Mouse (Mus musculus) midbrain, embryonic 10.5 days (tissue): ENCODE data around the gene Exoc4. TPM values are rescaled to one million over a fixed set of nuclear protein-coding genes. Genes with fewer than 3 reads are reported as not detected.

Experiments
- DNase-seq: peaks from one replicate; pipeline ENCODE4 v3.0.0-alpha.2; 2017; ENCODE audit warnings: low spot score
- H3K27ac ChIP-seq: fragments of 300-500 bp; sonication (generic); replicated peaks from 2 replicates; pipeline ENCODE4 v1.5.1; 2016; ENCODE audit warnings: mild to moderate bottlenecking
- H3K27me3 ChIP-seq: fragments of 300-500 bp; sonication (generic); 2 replicates; pipeline ENCODE4 v1.6.1; 2016; ENCODE audit warnings: low read depth, mild to moderate bottlenecking; ENCODE audit not compliant: poor library complexity, severe bottlenecking
- H3K36me3 ChIP-seq: fragments of 300-500 bp; sonication (generic); 2 replicates; pipeline ENCODE4 v1.6.1; 2016; ENCODE audit warnings: mild to moderate bottlenecking, moderate library complexity
- H3K4me1 ChIP-seq: fragments of 300-500 bp; sonication (generic); 2 replicates; pipeline ENCODE4 v1.6.1; 2016
- H3K4me3 ChIP-seq: fragments of 300-500 bp; sonication (generic); 2 replicates; pipeline ENCODE4 v1.5.1; 2016; ENCODE audit warnings: mild to moderate bottlenecking, moderate library complexity
- H3K9me3 ChIP-seq: fragments of 300-500 bp; sonication (generic); replicated peaks from 2 replicates; pipeline ENCODE4 v1.6.1; 2016; ENCODE audit warnings: mild to moderate bottlenecking
- WGBS: fragments of 180-500 bp; shearing (Covaris S2); methylation state at CpG from one replicate; pipeline ENCODE4 v1.1.7; 2016; 5-methylcytosine and 5-hydroxymethylcytosine counted together
- polyA plus RNA-seq: library from polyadenylated mRNA; unstranded; fragments of >200 nt; fragmentation: Nextera tagmentation; extraction: Ambion mirVana; gene quantifications from 2 replicates; pipeline ENCODE4 v1.2.1, GENCODE M21; 2016

The Exoc4 gene
- polyA plus RNA-seq, result 36.2 and 40.6 TPM in 2 replicates

- peaks cover 20% of the 10 kb centered on the region for H3K4me1 ChIP-seq
- H3K9me3 ChIP-seq, result no peaks in the 10 kb centered on the region
- 2% methylated on average over 34 of the region's 34 CpGs for WGBS
- H3K4me3 ChIP-seq, result peak within 1 kb of the TSS; percentile 65
- peak; percentile 94 for DNase-seq
- H3K36me3 ChIP-seq, result no peaks in the 10 kb centered on the region
- H3K27me3 ChIP-seq, result no peaks in the 10 kb centered on the region
- H3K27ac ChIP-seq, result peak within 1 kb of the TSS; percentile 93
Observed at GRCm38 (mm10) chr6:33248894-33249758, at the start of gene Exoc4. Gene Exoc4, plus strand, starts transcription at chr6:33249085.

GRCm38 (mm10) chr6:33218780-33219179, 30.1 kb upstream of the Exoc4 start:
- Histone ChIP-seq H3K4me3 (no peak overlapping the region), H3K4me1 (no peaks in the 10 kb centered on the region), H3K27me3 (no peaks in the 10 kb centered on the region), H3K27ac (no peak overlapping the region), H3K9me3 (no peaks in the 10 kb centered on the region), H3K36me3 (no peaks in the 10 kb centered on the region)
- 87% methylated on average over 3 of the region's 3 CpGs for WGBS
- no peak for DNase-seq

GRCm38 (mm10) chr6:33226700-33227099, 22.2 kb upstream of the Exoc4 start:
- H3K27me3 ChIP-seq, result no peaks in the 10 kb centered on the region
- H3K4me3 ChIP-seq, result no peak overlapping the region
- no peaks in the 10 kb centered on the region for H3K9me3 ChIP-seq
- no peaks in the 10 kb centered on the region for H3K36me3 ChIP-seq
- H3K27ac ChIP-seq, result no peak overlapping the region
- no peak for DNase-seq
- WGBS, result 97% methylated on average over 1 of the region's 1 CpGs
- peaks cover 5% of the 10 kb centered on the region for H3K4me1 ChIP-seq

- no peaks in the 10 kb centered on the region for H3K27me3 ChIP-seq
- no peak for DNase-seq
- H3K36me3 ChIP-seq, result no peaks in the 10 kb centered on the region
- H3K27ac ChIP-seq, result 0 out of 2 replicates have a peak overlapping the region, but pooled peaks have one; percentile 17
- H3K9me3 ChIP-seq, result no peaks in the 10 kb centered on the region
- H3K4me3 ChIP-seq, result no peak overlapping the region
- H3K4me1 ChIP-seq, result peaks cover 5% of the 10 kb centered on the region
- 65% methylated on average over 8 of the region's 8 CpGs for WGBS
Observed at GRCm38 (mm10) chr6:33227371-33227770, 21.5 kb upstream of the Exoc4 start.

- Histone ChIP-seq H3K9me3 (no peaks in the 10 kb centered on the region), H3K27me3 (no peaks in the 10 kb centered on the region), H3K4me3 (no peak overlapping the region), H3K36me3 (no peaks in the 10 kb centered on the region), H3K4me1 (no peaks in the 10 kb centered on the region), H3K27ac (no peak overlapping the region)
- no peak for DNase-seq
Observed at GRCm38 (mm10) chr6:33241250-33241649, 7.6 kb upstream of the Exoc4 start.

- no peak for DNase-seq
- no peak overlapping the region for H3K27ac ChIP-seq
- H3K9me3 ChIP-seq, result no peaks in the 10 kb centered on the region
- WGBS, result 83% methylated on average over 3 of the region's 3 CpGs
- H3K36me3 ChIP-seq, result no peaks in the 10 kb centered on the region
- H3K4me1 ChIP-seq, result peaks cover 3% of the 10 kb centered on the region
- no peak overlapping the region for H3K4me3 ChIP-seq
- no peaks in the 10 kb centered on the region for H3K27me3 ChIP-seq
Observed at GRCm38 (mm10) chr6:33244546-33244945, 4.3 kb upstream of the Exoc4 start.

GRCm38 (mm10) chr6:33247146-33247545, 1.7 kb upstream of the Exoc4 start:
- no peak for DNase-seq
- no peaks in the 10 kb centered on the region for H3K9me3 ChIP-seq
- no peaks in the 10 kb centered on the region for H3K27me3 ChIP-seq
- 0 out of 2 replicates have a peak overlapping the region, but pooled peaks have one; percentile 14 for H3K27ac ChIP-seq
- H3K4me1 ChIP-seq, result peaks cover 20% of the 10 kb centered on the region
- no peak overlapping the region for H3K4me3 ChIP-seq
- no peaks in the 10 kb centered on the region for H3K36me3 ChIP-seq
- 89% methylated on average over 5 of the region's 5 CpGs for WGBS

GRCm38 (mm10) chr6:33247576-33248355, 1.1 kb upstream of the Exoc4 start:
- no peak for DNase-seq

GRCm38 (mm10) chr6:33256638-33257037, 7.8 kb downstream of the Exoc4 start:
- 91% methylated on average over 4 of the region's 4 CpGs for WGBS
- H3K36me3 ChIP-seq, result no peaks in the 10 kb centered on the region
- H3K4me1 ChIP-seq, result peaks cover 6% of the 10 kb centered on the region; the same call in 1 of the 2 replicates
- H3K9me3 ChIP-seq, result no peaks in the 10 kb centered on the region
- H3K27me3 ChIP-seq, result no peaks in the 10 kb centered on the region
- no peak overlapping the region for H3K4me3 ChIP-seq
- H3K27ac ChIP-seq, result no peak overlapping the region
- DNase-seq, result no peak

More at GRCm38 (mm10) chr6:33247576-33248355, 1.1 kb upstream of the Exoc4 start:
- H3K4me3 ChIP-seq, result no peak overlapping the region
- peaks cover 20% of the 10 kb centered on the region for H3K4me1 ChIP-seq
- no peaks in the 10 kb centered on the region for H3K36me3 ChIP-seq
- no peaks in the 10 kb centered on the region for H3K9me3 ChIP-seq
- no peaks in the 10 kb centered on the region for H3K27me3 ChIP-seq
- WGBS, result 88% methylated on average over 23 of the region's 23 CpGs
- peak overlapping the region; percentile 42; the same call in 1 of the 2 replicates for H3K27ac ChIP-seq

- no peak for DNase-seq
- Histone ChIP-seq H3K9me3 (no peaks in the 10 kb centered on the region), H3K36me3 (no peaks in the 10 kb centered on the region), H3K4me3 (no peak overlapping the region), H3K27me3 (no peaks in the 10 kb centered on the region), H3K4me1 (peaks cover 3% of the 10 kb centered on the region; the same call in 1 of the 2 replicates), H3K27ac (no peak overlapping the region)
- 90% methylated on average over 5 of the region's 5 CpGs for WGBS
Observed at GRCm38 (mm10) chr6:33257076-33257789, 8.3 kb downstream of the Exoc4 start.

GRCm38 (mm10) chr6:33259926-33260325, 11.0 kb downstream of the Exoc4 start:
- 0 out of 2 replicates have a peak, but pooled peaks cover 4% of the 10 kb centered on the region for H3K36me3 ChIP-seq
- no peak overlapping the region for H3K4me3 ChIP-seq
- peaks cover 3% of the 10 kb centered on the region; the same call in 1 of the 2 replicates for H3K4me1 ChIP-seq
- 89% methylated on average over 5 of the region's 5 CpGs for WGBS
- no peaks in the 10 kb centered on the region for H3K27me3 ChIP-seq
- no peak overlapping the region for H3K27ac ChIP-seq
- H3K9me3 ChIP-seq, result no peaks in the 10 kb centered on the region
- no peak for DNase-seq

- Histone ChIP-seq H3K4me1 (peaks cover 3% of the 10 kb centered on the region; the same call in 1 of the 2 replicates), H3K36me3 (peaks cover 14% of the 10 kb centered on the region), H3K9me3 (no peaks in the 10 kb centered on the region), H3K4me3 (no peak overlapping the region), H3K27me3 (no peaks in the 10 kb centered on the region), H3K27ac (no peak overlapping the region)
- no peak for DNase-seq
- WGBS, result 90% methylated on average over 3 of the region's 3 CpGs
Observed at GRCm38 (mm10) chr6:33261606-33262005, 12.7 kb downstream of the Exoc4 start.
